Mouse (Mus musculus) 3134 (cell line): ENCODE measurements around the gene Rgs1.
A peak's percentile ranks its signal among the peaks of the same experiment; 100 is the strongest.

Source experiments
- DNase-seq: peaks from one replicate; pipeline ENCODE4 v3.0.0-alpha.2; 2011; ENCODE audit warnings: low spot score; ENCODE audit not compliant: insufficient read length; ENCODE audit errors: extremely low read depth

The Rgs1 gene

GRCm38 (mm10) chr1:144199538-144199937, 49.5 kb downstream of the Rgs1 start:
- DNase-seq = no peak

DNA sequence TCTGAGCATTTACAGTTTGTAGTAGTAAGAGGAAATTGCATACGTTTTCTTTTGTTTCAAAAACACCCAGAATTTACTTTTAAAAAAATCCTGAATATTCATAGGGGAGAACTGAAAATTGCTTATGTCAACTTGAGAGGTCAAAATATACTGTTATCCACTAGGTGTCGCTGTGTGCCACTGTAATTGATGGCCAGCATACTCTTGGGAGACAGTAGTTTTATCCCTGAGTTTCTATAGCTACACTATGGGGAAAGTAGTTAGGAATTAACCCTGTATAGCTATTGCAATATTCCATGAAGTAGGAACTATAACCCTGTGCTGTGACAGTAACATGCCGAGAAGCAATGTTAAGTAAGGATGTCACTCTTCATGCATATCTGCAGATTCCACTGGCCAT, 51.4 kb downstream of the Rgs1 start:
- DNase-seq = peak; percentile 7
